Mouse (Mus musculus) gastrocnemius, postnatal 10 days (tissue): ENCODE data around the gene St6galnac3. TPM values are rescaled to one million over a fixed set of nuclear protein-coding genes. Genes with fewer than 3 reads are reported as not detected.

Experiments used
- microRNA-seq, 2 experiments: library from miRNA; unstranded; fragments of <30 nt; microRNA quantifications; one replicate each; pipeline ENCODE4 v1.2.0; 2021
- total RNA-seq, 2 experiments: library from RNA; stranded (reverse); gene quantifications; 2 replicates each; pipeline ENCODE4 v1.2.3; 2021

The St6galnac3 gene
- total RNA-seq, 2 experiments from 2014 or later, result 1.5 to 5.1 TPM

Small RNA genes within 50 kb of the gene (microRNA-seq; reads per million reads assigned to microRNA genes)
- gene Gm27405, result 0 reads per million in 2 experiments

Other genes starting within 250 kb of the St6galnac3 start
- gene Asb17, start 119.0 kb upstream of the St6galnac3 start, total RNA-seq, result not detected
- gene Msh4, start 181.0 kb upstream of the St6galnac3 start, total RNA-seq, result under 1 TPM; 0.16 to 0.25 TPM
- 10 to 100 TPM; 67.0 to 72.3 TPM for gene Rabggtb, start 187.8 kb upstream of the St6galnac3 start, total RNA-seq
- gene Acadm, start 219.5 kb upstream of the St6galnac3 start, total RNA-seq, result 100 to 1,000 TPM; 248 to 275 TPM
- gene Slc44a5, start 248.3 kb upstream of the St6galnac3 start, total RNA-seq, result 1 to 10 TPM in 1 of 2 experiments, under 1 TPM in 1; 0.78 to 1.4 TPM